Mouse (Mus musculus): ENCODE results near the gene Abi3. TPM values are rescaled to one million over a fixed set of nuclear protein-coding genes. Genes with fewer than 3 reads are reported as not detected.

Abi3 gene
- total and polyA plus RNA-seq, 2 experiments from 2014 or later = 1.1 to 1.5 TPM

DNA sequence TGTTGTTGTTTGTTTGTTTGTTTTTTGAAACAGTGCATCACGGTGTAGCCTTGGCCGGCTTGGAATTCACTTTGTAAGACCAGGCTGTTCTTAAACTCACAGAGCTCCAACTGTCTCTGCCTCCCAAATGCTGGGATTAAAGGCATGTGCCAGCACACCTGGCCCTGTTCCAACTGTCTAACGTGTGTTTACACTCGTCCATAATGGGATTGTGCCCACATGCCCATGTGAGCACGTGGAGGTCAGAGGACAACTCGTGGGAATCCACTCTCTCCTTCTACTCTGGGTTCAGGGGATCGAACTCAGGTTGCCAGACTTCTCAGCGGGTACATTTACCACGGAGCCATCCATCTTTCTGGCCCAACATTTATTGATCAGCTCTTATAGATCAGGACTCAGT lies 26.9 kb downstream of the Abi3 start:
- ATAC-seq (ENCODE audit: low FRiP score) (no peak), DNase-seq (ENCODE audit: low spot score) (no peak)
- no peak for TF ChIP-seq CTCF (IDR thresholded peaks at IDR 0.05)
- Histone ChIP-seq H3K4me3 (ENCODE audit: low read depth, low read length) (no peak overlapping the region), H3K9ac (replicated peaks; ENCODE audit: low read length, poor library complexity, severe bottlenecking) (no peak overlapping the region), H3K27me3 (ENCODE audit: insufficient read depth, low read length) (no peaks in the 10 kb centered on the region), H3K27ac (ENCODE audit: low read depth, low read length) (no peak overlapping the region), H3K4me2 (ENCODE audit: low read depth, low read length, poor library complexity, severe bottlenecking) (no peak overlapping the region), H3K9me3 (ENCODE audit: low read length) (no peaks in the 10 kb centered on the region), H3K4me1 (ENCODE audit: insufficient read depth, low read length) (no peaks in the 10 kb centered on the region), H3K36me3 (ENCODE audit: insufficient read depth, low read length) (no peaks in the 10 kb centered on the region)
- WGBS = 70% methylated on average over 9 of the region's 9 CpGs

DNA sequence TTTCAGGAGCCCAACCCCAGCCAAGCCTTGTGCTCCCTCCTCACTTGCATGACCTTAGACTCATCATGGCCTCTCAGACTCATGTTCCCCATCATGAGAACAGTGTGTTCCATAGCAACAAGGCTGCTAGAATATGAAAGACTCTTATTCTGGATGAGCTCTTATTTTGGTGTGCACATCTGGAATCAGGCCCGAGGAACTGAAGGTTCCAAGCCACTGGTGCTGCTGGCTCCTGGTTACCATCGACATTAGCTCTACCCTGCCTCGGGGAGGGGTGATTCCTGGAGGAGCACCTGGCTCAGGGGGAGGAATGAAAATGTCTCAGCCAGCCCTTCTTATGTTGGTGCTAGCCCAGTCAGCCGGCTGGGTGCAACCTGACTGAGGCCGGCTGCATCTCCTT lies 27.4 kb downstream of the Abi3 start:
- Histone ChIP-seq H3K36me3 (ENCODE audit: insufficient read depth, low read length) (no peaks in the 10 kb centered on the region), H3K27me3 (ENCODE audit: insufficient read depth, low read length) (no peaks in the 10 kb centered on the region), H3K9me3 (ENCODE audit: low read length) (no peaks in the 10 kb centered on the region), H3K4me2 (ENCODE audit: low read depth, low read length, poor library complexity, severe bottlenecking) (no peak overlapping the region), H3K9ac (replicated peaks; ENCODE audit: low read length, poor library complexity, severe bottlenecking) (no peak overlapping the region), H3K4me3 (ENCODE audit: low read depth, low read length) (no peak overlapping the region), H3K4me1 (ENCODE audit: insufficient read depth, low read length) (no peaks in the 10 kb centered on the region), H3K27ac (ENCODE audit: low read depth, low read length) (no peak overlapping the region)
- no peak for TF ChIP-seq CTCF (IDR thresholded peaks at IDR 0.05)
- DNase-seq (ENCODE audit: low spot score) (no peak), ATAC-seq (ENCODE audit: low FRiP score) (no peak)
- 77% methylated on average over 5 of the region's 5 CpGs for WGBS

DNA sequence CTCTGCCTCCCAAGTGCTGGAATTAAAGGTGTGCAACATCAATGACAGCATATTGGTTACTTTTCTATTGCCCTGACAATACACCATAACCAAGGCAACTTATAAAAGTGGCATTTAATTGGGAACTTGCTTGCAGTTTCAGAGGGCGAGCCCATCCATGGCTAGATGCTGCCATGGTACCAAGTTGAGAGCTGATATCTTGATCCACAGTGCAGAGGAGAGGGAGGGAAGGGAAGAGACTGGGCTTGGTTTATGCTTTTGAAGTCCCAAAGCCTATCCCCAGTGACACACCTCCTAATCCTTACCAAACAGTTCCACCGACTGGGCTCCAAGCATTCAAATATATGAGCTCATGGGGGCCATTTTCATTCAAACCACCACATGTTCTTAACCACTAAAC lies 28.2 kb downstream of the Abi3 start:
- Histone ChIP-seq H3K9ac (replicated peaks; ENCODE audit: low read length, poor library complexity, severe bottlenecking) (no peak overlapping the region), H3K4me3 (ENCODE audit: low read depth, low read length) (no peak overlapping the region), H3K4me1 (ENCODE audit: insufficient read depth, low read length) (no peaks in the 10 kb centered on the region), H3K27me3 (ENCODE audit: insufficient read depth, low read length) (no peaks in the 10 kb centered on the region), H3K4me2 (ENCODE audit: low read depth, low read length, poor library complexity, severe bottlenecking) (no peak overlapping the region), H3K9me3 (ENCODE audit: low read length) (no peaks in the 10 kb centered on the region), H3K36me3 (ENCODE audit: insufficient read depth, low read length) (no peaks in the 10 kb centered on the region), H3K27ac (ENCODE audit: low read depth, low read length) (no peak overlapping the region)
- 89% methylated on average over 2 of the region's 2 CpGs for WGBS
- no peak for DNase-seq (ENCODE audit: low spot score)
- no peak for ATAC-seq (ENCODE audit: low FRiP score)
- no peak for TF ChIP-seq CTCF (IDR thresholded peaks at IDR 0.05)

DNA sequence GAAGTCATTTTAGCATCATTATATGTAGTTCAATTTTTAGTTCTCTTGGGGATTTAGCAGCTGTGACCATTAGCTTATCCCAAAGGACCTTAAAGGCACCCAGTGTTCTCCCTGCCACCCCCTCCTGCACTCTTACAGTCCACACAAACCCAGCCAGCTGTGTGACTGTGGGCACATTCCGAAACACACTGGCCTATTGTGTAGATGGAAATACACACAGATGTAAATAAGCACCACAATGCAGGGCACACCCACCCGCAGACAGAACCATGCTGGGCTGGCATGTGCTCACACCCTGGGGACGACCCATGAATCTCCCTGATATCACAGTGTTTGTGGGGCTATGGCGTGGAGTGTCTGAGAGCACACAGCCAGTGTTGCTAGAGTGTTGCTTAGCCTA lies 30.1 kb downstream of the Abi3 start:
- TF ChIP-seq CTCF (IDR thresholded peaks at IDR 0.05) = no peak
- no peaks in the 10 kb centered on the region for H3K36me3 ChIP-seq (ENCODE audit: insufficient read depth, low read length)

DNA sequence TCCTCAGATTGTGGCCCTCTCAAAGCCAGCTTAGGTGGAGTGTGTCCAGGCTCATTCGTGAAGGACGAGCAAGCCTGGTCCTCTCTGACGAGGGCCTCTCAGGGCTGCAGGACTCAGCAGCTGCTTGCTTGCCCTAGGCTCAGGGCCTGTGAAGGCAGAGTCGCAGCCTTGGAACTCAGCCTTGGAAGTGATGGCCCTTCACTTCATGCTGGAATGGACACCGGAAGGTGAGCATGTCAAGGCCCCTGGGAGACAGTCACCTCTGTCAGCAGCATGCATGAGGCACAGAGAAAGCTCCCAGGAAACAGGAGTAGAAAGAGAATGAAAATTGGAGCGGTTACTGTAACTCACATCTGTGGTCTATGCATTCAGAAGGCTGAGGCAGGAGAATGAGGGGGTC lies 30.5 kb downstream of the Abi3 start:
- Histone ChIP-seq H3K27me3 (ENCODE audit: insufficient read depth, low read length) (no peaks in the 10 kb centered on the region), H3K9ac (replicated peaks; ENCODE audit: low read length, poor library complexity, severe bottlenecking) (no peak overlapping the region), H3K9me3 (ENCODE audit: low read length) (no peaks in the 10 kb centered on the region), H3K4me2 (ENCODE audit: low read depth, low read length, poor library complexity, severe bottlenecking) (no peak overlapping the region), H3K4me3 (ENCODE audit: low read depth, low read length) (no peak overlapping the region), H3K4me1 (ENCODE audit: insufficient read depth, low read length) (no peaks in the 10 kb centered on the region), H3K36me3 (ENCODE audit: insufficient read depth, low read length) (no peaks in the 10 kb centered on the region), H3K27ac (ENCODE audit: low read depth, low read length) (no peak overlapping the region)
- ATAC-seq (ENCODE audit: low FRiP score) = no peak
- 85% methylated on average over 6 of the region's 6 CpGs for WGBS
- no peak for TF ChIP-seq CTCF (IDR thresholded peaks at IDR 0.05)
- DNase-seq (ENCODE audit: low spot score) = no peak

More for the DNA sequence above, 30.1 kb downstream of the Abi3 start:
- Histone ChIP-seq H3K4me2 (ENCODE audit: low read depth, low read length, poor library complexity, severe bottlenecking) (no peak overlapping the region), H3K9ac (replicated peaks; ENCODE audit: low read length, poor library complexity, severe bottlenecking) (no peak overlapping the region), H3K27me3 (ENCODE audit: insufficient read depth, low read length) (no peaks in the 10 kb centered on the region), H3K9me3 (ENCODE audit: low read length) (no peaks in the 10 kb centered on the region), H3K27ac (ENCODE audit: low read depth, low read length) (no peak overlapping the region), H3K4me3 (ENCODE audit: low read depth, low read length) (no peak overlapping the region), H3K4me1 (ENCODE audit: insufficient read depth, low read length) (no peaks in the 10 kb centered on the region)
- ATAC-seq (ENCODE audit: low FRiP score) = no peak
- 59% methylated on average over 4 of the region's 4 CpGs for WGBS
- no peak for DNase-seq (ENCODE audit: low spot score)

DNA sequence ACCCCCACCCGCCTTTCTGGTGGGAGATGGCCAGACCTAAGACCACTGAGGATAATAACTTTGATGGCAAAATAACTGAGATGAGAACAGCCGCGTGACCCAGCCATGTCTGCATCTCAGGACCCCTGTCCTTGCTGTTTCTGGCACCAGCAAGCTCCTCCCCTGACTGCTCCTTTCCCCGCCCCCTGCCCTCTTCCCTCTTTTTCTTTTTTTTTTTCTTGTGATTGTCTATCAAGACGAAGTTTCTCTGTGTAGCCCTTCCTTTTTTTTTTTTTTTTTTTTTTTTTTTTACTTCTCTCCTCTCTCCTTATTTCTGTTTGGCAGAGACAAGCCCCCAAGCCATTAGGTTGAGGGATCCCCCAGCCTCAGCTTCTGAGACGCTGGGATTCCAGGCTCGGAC lies 31.4 kb downstream of the Abi3 start:
- Histone ChIP-seq H3K4me2 (ENCODE audit: low read depth, low read length, poor library complexity, severe bottlenecking) (no peak overlapping the region), H3K27ac (ENCODE audit: low read depth, low read length) (no peak overlapping the region), H3K27me3 (ENCODE audit: insufficient read depth, low read length) (no peaks in the 10 kb centered on the region), H3K9ac (replicated peaks; ENCODE audit: low read length, poor library complexity, severe bottlenecking) (no peak overlapping the region), H3K36me3 (ENCODE audit: insufficient read depth, low read length) (no peaks in the 10 kb centered on the region), H3K4me3 (ENCODE audit: low read depth, low read length) (no peak overlapping the region), H3K9me3 (ENCODE audit: low read length) (no peaks in the 10 kb centered on the region), H3K4me1 (ENCODE audit: insufficient read depth, low read length) (no peaks in the 10 kb centered on the region)
- no peak for DNase-seq (ENCODE audit: low spot score)
- 70% methylated on average over 7 of the region's 7 CpGs for WGBS
- no peak for ATAC-seq (ENCODE audit: low FRiP score)
- no peak for TF ChIP-seq CTCF (IDR thresholded peaks at IDR 0.05)

Data from midbrain, postnatal 0 days (tissue).